Mouse (Mus musculus): ENCODE measurements at regions not wholly inside any gene's neighbourhood (a gene's known extent, or its start where the extent isn't known, plus 50 kb on each side); places are given as distances from the start of the nearest gene placed in this dataset.

DNA sequence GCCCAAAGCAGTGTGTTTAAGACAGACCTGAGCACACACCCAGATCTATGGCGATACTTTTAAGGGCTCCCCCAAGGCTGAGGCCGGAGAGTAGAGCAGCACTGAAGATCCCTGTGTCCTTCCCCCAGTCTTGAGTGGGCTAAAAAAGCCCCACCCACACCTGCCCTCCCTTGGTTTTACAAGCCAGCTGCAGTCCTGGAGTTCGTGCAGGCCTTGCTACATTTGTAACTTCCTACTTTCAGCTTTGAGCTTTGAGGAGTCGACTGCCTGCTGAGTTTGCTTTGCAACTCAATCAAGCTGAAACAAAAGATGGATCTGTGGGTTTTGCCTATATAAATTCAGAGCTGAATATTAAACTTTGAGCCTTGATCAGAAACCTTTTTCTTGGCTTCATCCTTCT lies 63.5 kb downstream of the Cox18 start:
- H3K27me3 ChIP-seq (replicated peaks) = no peaks in the 10 kb centered on the region
- H3K9me3 ChIP-seq (replicated peaks; ENCODE audit: low read length) = no peaks in the 10 kb centered on the region
- dilution Hi-C loops (cut with MboI; ENCODE audit: extremely low pct_ligation_motif_present, extremely low pct_unique_long_range_greater_than_20kb, low sequenced_read_pairs) = no loop called here
- H3K36me3 ChIP-seq (replicated peaks in 1 of 2; ENCODE audit: control insufficient read depth in 1 of 2, insufficient read depth in 1 of 2, low read length in 1 of 2) = no peaks in the 10 kb centered on the region
- no peak overlapping the region for H3K27ac ChIP-seq (ENCODE audit: insufficient read depth, low read depth)
- in situ Hi-C loops (cut with MboI; ENCODE audit: low pct_ligation_motif_present, low pct_unique_long_range_greater_than_20kb, low sequenced_read_pairs) = no loop called here
- DNase-seq (ENCODE audit: extremely low read depth) = no peak
- no peak overlapping the region for H3K4me2 ChIP-seq (ENCODE audit: insufficient read depth, low read depth, poor library complexity, severe bottlenecking)
- no peak for TF ChIP-seq MXI1 (IDR thresholded peaks at IDR 0.05; ENCODE audit: low read depth, low read length)
- no peak for TF ChIP-seq SMC3 (IDR thresholded peaks at IDR 0.05; ENCODE audit: low read depth, low read length)
- TF ChIP-seq RAD21 (IDR thresholded peaks at IDR 0.05; ENCODE audit: low read depth, low read length) = no peak
- TF ChIP-seq ZNF384 (IDR thresholded peaks at IDR 0.05; ENCODE audit: low read depth, low read length) = no peak
- no peak for TF ChIP-seq CHD1 (IDR thresholded peaks at IDR 0.05; ENCODE audit: low read depth, low read length)
- no peak for TF ChIP-seq POLR2A (IDR thresholded peaks at IDR 0.05; ENCODE audit: low read depth, low read length)
- TF ChIP-seq TBP (conservative IDR thresholded peaks at IDR 0.05; ENCODE audit: low read depth, low read length) = no peak
- no peak for TF ChIP-seq MYC (IDR thresholded peaks at IDR 0.05; ENCODE audit: low read depth, low read length)
- TF ChIP-seq NRF1 (IDR thresholded peaks at IDR 0.05; ENCODE audit: low read depth, low read length) = no peak
- H3K4me1 ChIP-seq (ENCODE audit: control insufficient read depth in 1 of 2, insufficient read depth in 2 of 2) = no peaks in the 10 kb centered on the region
- no peaks in the 10 kb centered on the region for H3K79me2 ChIP-seq (replicated peaks; ENCODE audit: control insufficient read depth, extremely low read depth, insufficient read depth, poor library complexity, severe bottlenecking)
- no peak overlapping the region for H3K9ac ChIP-seq (ENCODE audit: insufficient read depth, low read depth)
- no peak overlapping the region for H3K4me3 ChIP-seq (replicated peaks in 1 of 3; ENCODE audit: low read depth in 2 of 3, low read length in 2 of 3, poor library complexity in 1 of 3)

DNA sequence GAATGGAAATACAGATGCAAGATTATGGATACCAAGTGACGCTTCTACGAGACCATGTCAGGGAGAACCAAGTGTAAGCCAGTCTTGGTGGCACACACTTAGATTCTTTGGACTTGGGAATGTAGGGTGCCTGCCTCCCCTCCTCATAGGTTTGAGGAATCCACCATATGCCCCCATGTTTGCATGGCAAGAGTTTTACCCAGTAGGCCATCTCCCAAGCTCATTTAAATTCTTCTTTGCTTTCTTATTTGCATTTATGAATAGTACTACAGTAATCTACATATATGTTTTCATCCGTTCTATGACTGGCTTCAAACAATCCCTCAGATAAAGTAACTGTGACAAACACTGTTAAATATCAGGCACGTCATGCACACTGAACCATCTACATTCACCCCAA lies 67.3 kb downstream of the Cox18 start:
- H3K27me3 ChIP-seq (replicated peaks) = no peaks in the 10 kb centered on the region
- no peak overlapping the region for H3K9ac ChIP-seq (ENCODE audit: insufficient read depth, low read depth)
- no peaks in the 10 kb centered on the region for H3K36me3 ChIP-seq (replicated peaks in 1 of 2; ENCODE audit: control insufficient read depth in 1 of 2, insufficient read depth in 1 of 2, low read length in 1 of 2)
- no peaks in the 10 kb centered on the region for H3K4me1 ChIP-seq (ENCODE audit: control insufficient read depth in 1 of 2, insufficient read depth in 2 of 2)
- TF ChIP-seq MXI1 (IDR thresholded peaks at IDR 0.05; ENCODE audit: low read depth, low read length) (no peak), USF2 (conservative IDR thresholded peaks at IDR 0.05; ENCODE audit: low read depth, low read length) (no peak), BHLHE40 (IDR thresholded peaks at IDR 0.05; ENCODE audit: low read depth, low read length) (no peak), E2F4 (IDR thresholded peaks at IDR 0.05; ENCODE audit: insufficient replicate concordance, low read depth, low read length) (no peak), KAT2A (IDR thresholded peaks at IDR 0.05; ENCODE audit: insufficient replicate concordance, low read length) (no peak), CTCF (conservative IDR thresholded peaks at IDR 0.05 in 1 of 2, IDR thresholded peaks at IDR 0.05 in 1 of 2; ENCODE audit: low read depth in 2 of 2, low read length in 2 of 2) (no peak), HCFC1 (IDR thresholded peaks at IDR 0.05; ENCODE audit: low read depth, low read length) (no peak), NELFE (IDR thresholded peaks at IDR 0.05; ENCODE audit: low read depth, low read length) (no peak), RAD21 (IDR thresholded peaks at IDR 0.05; ENCODE audit: low read depth, low read length) (no peak), MEF2A (IDR thresholded peaks at IDR 0.05; ENCODE audit: borderline replicate concordance, low read depth, low read length) (no peak), PAX5 (IDR thresholded peaks at IDR 0.05; ENCODE audit: low read length) (no peak), ELF1 (IDR thresholded peaks at IDR 0.05; ENCODE audit: low read depth, low read length) (no peak)
- no peaks in the 10 kb centered on the region for H3K79me2 ChIP-seq (replicated peaks; ENCODE audit: control insufficient read depth, extremely low read depth, insufficient read depth, poor library complexity, severe bottlenecking)
- H3K4me2 ChIP-seq (ENCODE audit: insufficient read depth, low read depth, poor library complexity, severe bottlenecking) = no peak overlapping the region
- no peak overlapping the region for H3K27ac ChIP-seq (ENCODE audit: insufficient read depth, low read depth)
- dilution Hi-C loops (cut with MboI; ENCODE audit: extremely low pct_ligation_motif_present, extremely low pct_unique_long_range_greater_than_20kb, low sequenced_read_pairs) (no loop called here), in situ Hi-C loops (cut with MboI; ENCODE audit: low pct_ligation_motif_present, low pct_unique_long_range_greater_than_20kb, low sequenced_read_pairs) (no loop called here)
- H3K9me3 ChIP-seq (replicated peaks; ENCODE audit: low read length) = no peaks in the 10 kb centered on the region
- no peak overlapping the region for H3K4me3 ChIP-seq (replicated peaks in 1 of 3; ENCODE audit: low read depth in 2 of 3, low read length in 2 of 3, poor library complexity in 1 of 3)
- no peak for DNase-seq (ENCODE audit: extremely low read depth)

Measured in CH12.LX (cell line).